Mouse (Mus musculus) kidney, embryonic 16.5 days (tissue): ENCODE measurements around the gene Fam149b. TPM values are rescaled to one million over a fixed set of nuclear protein-coding genes. Genes with fewer than 3 reads are reported as not detected.

ENCODE experiments used
- ATAC-seq: fragments of 200-750 bp; cut with Nextera tagmentation; 2 replicates; pipeline ENCODE4 v1.8.0; 2017; ENCODE audit warnings: moderate TSS enrichment; ENCODE audit not compliant: low FRiP score, low TSS enrichment
- H3K27ac ChIP-seq: fragments of 300-500 bp; sonication (generic); 2 replicates; pipeline ENCODE4 v1.5.1; 2014; ENCODE audit warnings: low read length
- H3K27me3 ChIP-seq: fragments of 300-500 bp; sonication (generic); 2 replicates; pipeline ENCODE4 v1.6.1; 2014; ENCODE audit warnings: low read length, control low read depth, mixed read lengths; ENCODE audit not compliant: insufficient read depth
- H3K36me3 ChIP-seq: fragments of 300-500 bp; sonication (generic); 2 replicates; pipeline ENCODE4 v1.6.1; 2014; ENCODE audit warnings: low read length, control low read depth, mixed read lengths; ENCODE audit not compliant: insufficient read depth
- H3K4me1 ChIP-seq: fragments of 300-500 bp; sonication (generic); 2 replicates; pipeline ENCODE4 v1.6.1; 2014; ENCODE audit warnings: low read length, control low read depth, mixed read lengths; ENCODE audit not compliant: insufficient read depth
- H3K4me2 ChIP-seq: fragments of 300-500 bp; sonication (generic); replicated peaks from 2 replicates; pipeline ENCODE4 v1.6.1; 2014; ENCODE audit warnings: low read depth, low read length
- H3K4me3 ChIP-seq: fragments of 300-500 bp; sonication (generic); 2 replicates; pipeline ENCODE4 v1.5.1; 2014; ENCODE audit warnings: mild to moderate bottlenecking, low read length
- H3K9ac ChIP-seq: fragments of 300-500 bp; sonication (generic); replicated peaks from 2 replicates; pipeline ENCODE4 v1.6.1; 2014; ENCODE audit warnings: low read length
- H3K9me3 ChIP-seq: fragments of 300-500 bp; sonication (generic); 2 replicates; pipeline ENCODE4 v1.6.1; 2016; ENCODE audit warnings: low read length, control low read depth
- WGBS: fragments of 180-500 bp; shearing (Covaris S2); extraction: QIAGEN DNeasy Blood & Tissue Kit; methylation state at CpG from one replicate; pipeline ENCODE4 v1.1.7; 2014; 5-methylcytosine and 5-hydroxymethylcytosine counted together
- polyA plus RNA-seq: library from polyadenylated mRNA; unstranded; fragments of >200 nt; fragmentation: Nextera tagmentation; extraction: Ambion mirVana; gene quantifications from 2 replicates; pipeline ENCODE4 v1.2.1, GENCODE M21; 2015

Fam149b gene
- polyA plus RNA-seq, 1 experiment from 2014 or later: 36.9 TPM

DNA sequence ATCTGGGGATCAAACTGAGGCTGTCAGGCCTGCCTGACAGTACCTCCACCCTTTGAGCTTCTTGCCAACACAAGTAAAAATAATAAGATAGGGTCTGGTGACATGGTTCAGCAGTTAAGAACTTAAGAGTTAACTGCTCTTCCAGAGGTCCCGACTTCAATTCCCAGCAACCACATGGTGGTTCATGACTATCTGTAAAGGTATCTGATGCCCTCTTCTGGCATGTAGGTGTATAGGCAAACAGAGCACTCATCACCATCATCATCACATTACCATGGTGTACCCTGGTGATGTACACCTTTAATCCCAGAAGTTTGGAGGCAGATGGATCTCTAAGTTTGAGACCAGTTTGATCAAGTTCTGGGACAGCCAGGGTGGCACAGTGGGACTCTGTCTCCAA, 80.6 kb downstream of the Fam149b start:
- ATAC-seq: no peak
- H3K9ac ChIP-seq: no peak overlapping the region
- H3K4me3 ChIP-seq: no peak overlapping the region
- 34% methylated on average over 1 of the region's 1 CpGs for WGBS
- H3K36me3 ChIP-seq: no peaks in the 10 kb centered on the region
- no peak overlapping the region for H3K27ac ChIP-seq
- no peaks in the 10 kb centered on the region for H3K9me3 ChIP-seq
- no peaks in the 10 kb centered on the region; the same call in 1 of the 2 replicates for H3K27me3 ChIP-seq
- H3K4me2 ChIP-seq: no peak overlapping the region
- no peaks in the 10 kb centered on the region for H3K4me1 ChIP-seq

DNA sequence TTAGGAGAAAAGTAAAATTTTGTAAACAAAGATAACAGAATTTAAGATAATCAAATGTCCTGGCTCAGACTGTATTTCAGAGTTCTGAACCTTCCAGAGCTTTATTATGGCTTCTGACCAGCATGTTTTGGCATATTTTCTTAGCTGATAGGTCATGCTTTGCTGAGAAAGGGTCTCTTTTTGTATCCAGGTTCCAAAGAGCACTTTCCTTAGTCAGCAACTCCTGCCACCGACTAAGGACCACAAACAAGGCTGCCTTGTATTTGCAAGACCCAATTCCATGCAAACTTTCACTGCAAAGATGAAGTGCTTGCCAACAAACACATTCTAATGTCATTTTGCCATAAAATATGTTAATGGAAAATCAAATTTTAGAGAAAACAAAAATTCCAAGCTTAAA, 81.9 kb downstream of the Fam149b start:
- Histone ChIP-seq H3K27ac (no peak overlapping the region), H3K36me3 (no peaks in the 10 kb centered on the region), H3K9ac (no peak overlapping the region), H3K4me3 (no peak overlapping the region), H3K9me3 (no peaks in the 10 kb centered on the region), H3K4me1 (no peaks in the 10 kb centered on the region), H3K27me3 (no peaks in the 10 kb centered on the region; the same call in 1 of the 2 replicates), H3K4me2 (no peak overlapping the region)
- WGBS: 40% methylated on average over 1 of the region's 1 CpGs
- ATAC-seq: no peak

DNA sequence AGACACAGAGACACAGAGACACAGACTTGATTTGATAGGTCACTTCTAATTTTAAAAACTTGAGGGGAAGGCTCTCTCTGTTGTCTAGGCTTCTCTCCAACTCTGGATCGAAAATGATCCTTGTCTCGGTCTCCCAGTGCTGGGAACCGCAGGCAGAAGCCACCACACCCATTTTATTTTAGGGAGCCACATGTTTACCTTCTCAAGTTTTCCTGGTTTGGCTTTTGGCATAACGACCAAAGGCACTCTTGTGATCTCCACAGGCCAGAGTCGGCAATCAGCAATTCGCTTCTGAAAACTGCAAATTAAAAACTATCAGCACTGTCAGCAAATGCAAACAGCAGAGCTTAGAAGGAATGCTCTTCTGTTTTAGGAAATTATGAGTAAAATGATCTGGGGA, 83.8 kb downstream of the Fam149b start:
- no peaks in the 10 kb centered on the region for H3K4me1 ChIP-seq
- WGBS: 74% methylated on average over 6 of the region's 6 CpGs
- H3K27ac ChIP-seq: no peak overlapping the region
- H3K4me3 ChIP-seq: no peak overlapping the region
- H3K9ac ChIP-seq: no peak overlapping the region
- no peak for ATAC-seq
- no peak overlapping the region for H3K4me2 ChIP-seq
- H3K36me3 ChIP-seq: no peaks in the 10 kb centered on the region
- no peaks in the 10 kb centered on the region; the same call in 1 of the 2 replicates for H3K27me3 ChIP-seq
- no peaks in the 10 kb centered on the region for H3K9me3 ChIP-seq

DNA sequence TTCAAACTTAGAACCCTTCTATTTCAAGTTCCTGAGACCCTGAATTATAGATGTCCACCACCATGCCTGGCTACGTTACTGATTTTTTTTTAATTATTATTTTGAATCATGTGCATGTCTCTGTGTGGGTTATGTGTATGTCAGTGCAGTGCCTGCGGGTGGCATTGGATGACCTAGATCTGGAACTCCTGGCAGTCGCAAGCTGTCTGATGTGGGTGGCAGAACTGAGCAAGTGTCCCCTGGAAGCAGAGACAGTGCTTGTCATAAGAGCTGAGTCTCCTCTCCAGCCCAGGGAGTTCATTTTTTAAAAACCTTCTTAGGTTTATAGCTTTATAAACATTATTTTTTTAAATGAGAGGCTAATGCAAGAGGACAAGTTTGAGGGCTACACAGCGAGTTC, 84.5 kb downstream of the Fam149b start:
- ATAC-seq: no peak
- H3K27me3 ChIP-seq: no peaks in the 10 kb centered on the region; the same call in 1 of the 2 replicates
- no peak overlapping the region for H3K9ac ChIP-seq
- H3K9me3 ChIP-seq: no peaks in the 10 kb centered on the region
- H3K4me3 ChIP-seq: no peak overlapping the region
- H3K4me2 ChIP-seq: no peak overlapping the region
- H3K27ac ChIP-seq: no peak overlapping the region
- H3K4me1 ChIP-seq: no peaks in the 10 kb centered on the region
- no peaks in the 10 kb centered on the region for H3K36me3 ChIP-seq
- WGBS: 87% methylated on average over 4 of the region's 4 CpGs

Other genes starting within 250 kb of the Fam149b start
- 13.4 and 13.6 TPM in 2 replicates for gene Saysd1, start 209.6 kb upstream of the Fam149b start, polyA plus RNA-seq
- gene Kcnk5, start 166.4 kb upstream of the Fam149b start, polyA plus RNA-seq: 21.9 and 22.7 TPM in 2 replicates
- not detected in 2 replicates for gene Kcnk16, start 79.0 kb upstream of the Fam149b start, polyA plus RNA-seq
- gene Nudt13, start 53.5 kb upstream of the Fam149b start, polyA plus RNA-seq: 13.9 and 21.0 TPM in 2 replicates
- 60.9 and 61.9 TPM in 2 replicates for gene Ecd, start within 50 bp of the Fam149b start, polyA plus RNA-seq
- 173 and 184 TPM in 2 replicates for gene Dnajc9, start 40.7 kb downstream of the Fam149b start, polyA plus RNA-seq
- gene Mrps16, start 45.5 kb downstream of the Fam149b start, polyA plus RNA-seq: 90.7 and 95.7 TPM in 2 replicates
- 1.0 and 1.2 TPM in 2 replicates for gene Cfap70, start 104.1 kb downstream of the Fam149b start, polyA plus RNA-seq
- gene Anxa7, start 132.0 kb downstream of the Fam149b start, polyA plus RNA-seq: 42.1 and 46.3 TPM in 2 replicates
- 0.55 TPM in 2 replicates for gene Mss51, start 148.7 kb downstream of the Fam149b start, polyA plus RNA-seq
- 29.1 and 37.2 TPM in 2 replicates for gene Ppp3cb, start 198.4 kb downstream of the Fam149b start, polyA plus RNA-seq